Mouse (Mus musculus) hindbrain, embryonic 10.5 days (tissue): Measurements from ENCODE around the gene Agrp. TPM values are rescaled to one million over a fixed set of nuclear protein-coding genes. Genes with fewer than 3 reads are reported as not detected.

ENCODE experiments used
- DNase-seq: peaks from one replicate; pipeline ENCODE4 v3.0.0-alpha.2; 2017; ENCODE audit warnings: low spot score
- H3K27ac ChIP-seq: fragments of 300-500 bp; sonication (generic); 2 replicates; pipeline ENCODE4 v1.5.1; 2016; ENCODE audit warnings: mild to moderate bottlenecking, moderate library complexity
- H3K27me3 ChIP-seq: fragments of 300-500 bp; sonication (generic); 2 replicates; pipeline ENCODE4 v1.6.1; 2016; ENCODE audit warnings: mild to moderate bottlenecking; ENCODE audit not compliant: poor library complexity, insufficient read depth, severe bottlenecking
- H3K36me3 ChIP-seq: fragments of 300-500 bp; sonication (generic); 2 replicates; pipeline ENCODE4 v1.6.1; 2016; ENCODE audit warnings: mild to moderate bottlenecking, moderate library complexity
- H3K4me1 ChIP-seq: fragments of 300-500 bp; sonication (generic); replicated peaks from 2 replicates; pipeline ENCODE4 v1.6.1; 2016; ENCODE audit warnings: mild to moderate bottlenecking
- H3K4me3 ChIP-seq: fragments of 300-500 bp; sonication (generic); 2 replicates; pipeline ENCODE4 v1.5.1; 2016; ENCODE audit warnings: mild to moderate bottlenecking, moderate library complexity
- H3K9me3 ChIP-seq: fragments of 300-500 bp; sonication (generic); 2 replicates; pipeline ENCODE4 v1.6.1; 2016; ENCODE audit warnings: mild to moderate bottlenecking, moderate library complexity
- WGBS: fragments of 180-500 bp; shearing (Covaris S2); methylation state at CpG from one replicate; pipeline ENCODE4 v1.1.7; 2016; 5-methylcytosine and 5-hydroxymethylcytosine counted together
- polyA plus RNA-seq: library from polyadenylated mRNA; unstranded; fragments of >200 nt; fragmentation: Nextera tagmentation; extraction: Ambion mirVana; gene quantifications from 2 replicates; pipeline ENCODE4 v1.2.1, GENCODE M21; 2016

The Agrp gene
- 0.61 and 0.73 TPM in 2 replicates for polyA plus RNA-seq

GRCm38 (mm10) chr8:105636963-105637510, at the start of gene Agrp:
Agrp (minus strand) TSS chr8:105637393.
- no peaks in the 10 kb centered on the region for H3K9me3 ChIP-seq
- no peaks in the 10 kb centered on the region for H3K27me3 ChIP-seq
- peaks cover 33% of the 10 kb centered on the region for H3K4me1 ChIP-seq
- H3K4me3 ChIP-seq, result peak within 1 kb of the TSS; percentile 72
- H3K36me3 ChIP-seq, result peaks cover 11% of the 10 kb centered on the region
- under 1% methylated on average over 61 of the region's 63 CpGs for WGBS
- DNase-seq, result no peak
- peak within 1 kb of the TSS; percentile 100 for H3K27ac ChIP-seq

GRCm38 (mm10) chr8:105686551-105686950, 49.4 kb upstream of the Agrp start:
- peaks cover 9% of the 10 kb centered on the region for H3K4me1 ChIP-seq
- peaks cover 31% of the 10 kb centered on the region for H3K36me3 ChIP-seq
- DNase-seq, result no peak
- 74% methylated on average over 6 of the region's 6 CpGs for whole genome bisulfite sequencing
- no peaks in the 10 kb centered on the region for H3K27me3 ChIP-seq
- H3K27ac ChIP-seq, result no peak overlapping the region
- H3K9me3 ChIP-seq, result no peaks in the 10 kb centered on the region
- H3K4me3 ChIP-seq, result no peak overlapping the region

- H3K27ac ChIP-seq, result peak within 1 kb of the TSS; percentile 59
Observed at GRCm38 (mm10) chr8:105685796-105686308, 48.7 kb upstream of the Agrp start, which contains the start of gene Carmil2. Carmil2 (plus strand) TSS chr8:105686274.

GRCm38 (mm10) chr8:105685325-105685724, 48.1 kb upstream of the Agrp start:
- peaks cover 9% of the 10 kb centered on the region for H3K4me1 ChIP-seq
- no peaks in the 10 kb centered on the region for H3K27me3 ChIP-seq
- H3K9me3 ChIP-seq, result no peaks in the 10 kb centered on the region
- peaks cover 44% of the 10 kb centered on the region for H3K36me3 ChIP-seq
- WGBS, result 85% methylated on average over 7 of the region's 7 CpGs
- no peak overlapping the region for H3K27ac ChIP-seq
- no peak for DNase-seq
- H3K4me3 ChIP-seq, result no peak overlapping the region

More at GRCm38 (mm10) chr8:105685796-105686308, 48.7 kb upstream of the Agrp start, which contains the start of gene Carmil2:
- H3K4me3 ChIP-seq, result peak within 1 kb of the TSS; percentile 26; the same call in 1 of the 2 replicates
- H3K4me1 ChIP-seq, result peaks cover 9% of the 10 kb centered on the region
- H3K27me3 ChIP-seq, result no peaks in the 10 kb centered on the region
- H3K9me3 ChIP-seq, result no peaks in the 10 kb centered on the region
- peak; percentile 64 for DNase-seq
- peaks cover 38% of the 10 kb centered on the region for H3K36me3 ChIP-seq
- 14% methylated on average over 26 of the region's 26 CpGs for WGBS

GRCm38 (mm10) chr8:105677891-105678290, 40.7 kb upstream of the Agrp start:
- peaks cover 100% of the 10 kb centered on the region for H3K36me3 ChIP-seq
- H3K27ac ChIP-seq, result no peak overlapping the region

GRCm38 (mm10) chr8:105661167-105661566, 24.0 kb upstream of the Agrp start:
- no peaks in the 10 kb centered on the region for H3K27me3 ChIP-seq
- H3K9me3 ChIP-seq, result no peaks in the 10 kb centered on the region
- no peak overlapping the region for H3K27ac ChIP-seq
- no peak for DNase-seq
- no peak overlapping the region for H3K4me3 ChIP-seq
- WGBS, result 80% methylated on average over 3 of the region's 3 CpGs
- H3K36me3 ChIP-seq, result peaks cover 65% of the 10 kb centered on the region
- H3K4me1 ChIP-seq, result no peaks in the 10 kb centered on the region

More at GRCm38 (mm10) chr8:105677891-105678290, 40.7 kb upstream of the Agrp start:
- no peak for DNase-seq
- Histone ChIP-seq H3K4me1 (no peaks in the 10 kb centered on the region), H3K4me3 (no peak overlapping the region), H3K9me3 (no peaks in the 10 kb centered on the region), H3K27me3 (no peaks in the 10 kb centered on the region)
- WGBS, result 92% methylated on average over 1 of the region's 1 CpGs

GRCm38 (mm10) chr8:105657641-105658040, 20.4 kb upstream of the Agrp start:
- Histone ChIP-seq H3K4me3 (no peak overlapping the region), H3K27ac (no peak overlapping the region), H3K36me3 (peaks cover 66% of the 10 kb centered on the region), H3K9me3 (no peaks in the 10 kb centered on the region), H3K4me1 (no peaks in the 10 kb centered on the region), H3K27me3 (no peaks in the 10 kb centered on the region)
- no peak for DNase-seq

- no peaks in the 10 kb centered on the region for H3K9me3 ChIP-seq
- H3K36me3 ChIP-seq, result peaks cover 88% of the 10 kb centered on the region
- no peak overlapping the region for H3K4me3 ChIP-seq
- H3K4me1 ChIP-seq, result no peaks in the 10 kb centered on the region
- WGBS, result 94% methylated on average over 1 of the region's 1 CpGs
- no peak overlapping the region for H3K27ac ChIP-seq
- DNase-seq, result no peak
- no peaks in the 10 kb centered on the region for H3K27me3 ChIP-seq
Observed at GRCm38 (mm10) chr8:105648929-105649328, 11.7 kb upstream of the Agrp start.

- H3K36me3 ChIP-seq, result peaks cover 65% of the 10 kb centered on the region
- H3K27me3 ChIP-seq, result no peaks in the 10 kb centered on the region
- no peaks in the 10 kb centered on the region for H3K9me3 ChIP-seq
- no peak overlapping the region for H3K4me3 ChIP-seq
- DNase-seq, result no peak
- 92% methylated on average over 1 of the region's 1 CpGs for WGBS
- H3K27ac ChIP-seq, result no peak overlapping the region
- H3K4me1 ChIP-seq, result no peaks in the 10 kb centered on the region
Observed at GRCm38 (mm10) chr8:105645205-105645604, 8.0 kb upstream of the Agrp start.

- no peak overlapping the region for H3K4me3 ChIP-seq
- H3K9me3 ChIP-seq, result no peaks in the 10 kb centered on the region
- H3K27me3 ChIP-seq, result no peaks in the 10 kb centered on the region
- no peak for DNase-seq
- no peak overlapping the region for H3K27ac ChIP-seq
- H3K4me1 ChIP-seq, result peaks cover 24% of the 10 kb centered on the region
- peaks cover 38% of the 10 kb centered on the region for H3K36me3 ChIP-seq
- WGBS, result 93% methylated on average over 2 of the region's 2 CpGs
Observed at GRCm38 (mm10) chr8:105640511-105640910, 3.3 kb upstream of the Agrp start.

GRCm38 (mm10) chr8:105639835-105640234, 2.6 kb upstream of the Agrp start:
- no peaks in the 10 kb centered on the region for H3K27me3 ChIP-seq

GRCm38 (mm10) chr8:105638510-105638909, 1.3 kb upstream of the Agrp start:
- H3K4me1 ChIP-seq, result peaks cover 33% of the 10 kb centered on the region

More at GRCm38 (mm10) chr8:105639835-105640234, 2.6 kb upstream of the Agrp start:
- H3K4me1 ChIP-seq, result peaks cover 31% of the 10 kb centered on the region
- H3K27ac ChIP-seq, result no peak overlapping the region
- no peaks in the 10 kb centered on the region for H3K9me3 ChIP-seq
- no peak for DNase-seq
- WGBS, result 77% methylated on average over 1 of the region's 1 CpGs
- peaks cover 31% of the 10 kb centered on the region for H3K36me3 ChIP-seq
- no peak overlapping the region for H3K4me3 ChIP-seq

GRCm38 (mm10) chr8:105637601-105638041, 428 bp upstream of the Agrp start:
- DNase-seq, result no peak
- Histone ChIP-seq H3K4me3 (peak overlapping the region; percentile 72), H3K36me3 (peaks cover 13% of the 10 kb centered on the region), H3K27me3 (no peaks in the 10 kb centered on the region), H3K9me3 (no peaks in the 10 kb centered on the region), H3K4me1 (peaks cover 33% of the 10 kb centered on the region), H3K27ac (peak overlapping the region; percentile 100)
- WGBS, result under 1% methylated on average over 11 of the region's 11 CpGs

More at GRCm38 (mm10) chr8:105638510-105638909, 1.3 kb upstream of the Agrp start:
- Histone ChIP-seq H3K9me3 (no peaks in the 10 kb centered on the region), H3K4me3 (peak overlapping the region; percentile 72), H3K27ac (0 out of 2 replicates have a peak overlapping the region, but pooled peaks have one; percentile 100), H3K36me3 (peaks cover 18% of the 10 kb centered on the region), H3K27me3 (no peaks in the 10 kb centered on the region)
- no peak for DNase-seq
- WGBS, result 90% methylated on average over 4 of the region's 4 CpGs
